Mouse (Mus musculus): ENCODE measurements around the gene Vps18. TPM values are rescaled to one million over a fixed set of nuclear protein-coding genes. Genes with fewer than 3 reads are reported as not detected.

Vps18 gene
- polyA plus RNA-seq, 1 experiment from 2014 or later = 25.5 TPM

GRCm38 (mm10) chr2:119336002-119336401 is 47.5 kb downstream of the Vps18 start:
- Histone ChIP-seq H3K9ac (no peak overlapping the region), H3K9me3 (no peaks in the 10 kb centered on the region), H3K36me3 (replicated peaks) (no peaks in the 10 kb centered on the region), H3K4me3 (replicated peaks) (no peak overlapping the region), H3K27me3 (peaks cover 53% of the 10 kb centered on the region), H3K4me2 (no peak overlapping the region), H3K4me1 (peaks cover 9% of the 10 kb centered on the region), H3K27ac (no peak overlapping the region)
- ATAC-seq (ENCODE audit: low FRiP score) = no peak
- WGBS = 74% methylated on average over 2 of the region's 2 CpGs

- peaks cover 48% of the 10 kb centered on the region for H3K27me3 ChIP-seq
- H3K4me3 ChIP-seq (replicated peaks) = no peak overlapping the region
- H3K9me3 ChIP-seq = no peaks in the 10 kb centered on the region
- H3K36me3 ChIP-seq (replicated peaks) = no peaks in the 10 kb centered on the region
- peaks cover 9% of the 10 kb centered on the region for H3K4me1 ChIP-seq
- H3K27ac ChIP-seq = no peak overlapping the region
- WGBS = 78% methylated on average over 10 of the region's 10 CpGs
- ATAC-seq (ENCODE audit: low FRiP score) = no peak
- no peak overlapping the region for H3K9ac ChIP-seq
- H3K4me2 ChIP-seq = no peak overlapping the region
These were observed 47.9 kb downstream of the Vps18 start for GRCm38 (mm10) chr2:119336470-119336869.

- no peaks in the 10 kb centered on the region for H3K9me3 ChIP-seq
- peak; percentile 87 for ATAC-seq (ENCODE audit: low FRiP score)
- peaks cover 37% of the 10 kb centered on the region for H3K27me3 ChIP-seq
- H3K4me3 ChIP-seq (replicated peaks) = peak overlapping the region; percentile 52
- H3K27ac ChIP-seq = peak overlapping the region; percentile 33
- peak overlapping the region; percentile 84 for H3K4me2 ChIP-seq
- H3K4me1 ChIP-seq = peaks cover 9% of the 10 kb centered on the region
- H3K36me3 ChIP-seq (replicated peaks) = no peaks in the 10 kb centered on the region
- WGBS = 8% methylated on average over 60 of the region's 60 CpGs
- H3K9ac ChIP-seq = peak overlapping the region; percentile 64
These were observed 49.1 kb downstream of the Vps18 start for GRCm38 (mm10) chr2:119337425-119338265.

- no peak for ATAC-seq (ENCODE audit: low FRiP score)
- 57% methylated on average over 6 of the region's 6 CpGs for WGBS
- H3K27ac ChIP-seq = no peak overlapping the region
- H3K4me3 ChIP-seq (replicated peaks) = no peak overlapping the region
- H3K4me1 ChIP-seq = no peaks in the 10 kb centered on the region
- H3K27me3 ChIP-seq = peaks cover 18% of the 10 kb centered on the region
- no peak overlapping the region for H3K9ac ChIP-seq
- no peaks in the 10 kb centered on the region for H3K36me3 ChIP-seq (replicated peaks)
- H3K4me2 ChIP-seq = no peak overlapping the region
- H3K9me3 ChIP-seq = no peaks in the 10 kb centered on the region
These were observed 56.1 kb downstream of the Vps18 start for GRCm38 (mm10) chr2:119344537-119345138.

Other genes starting within 250 kb of the Vps18 start
- 71.0 and 84.4 TPM in 2 replicates for gene Knl1, start 241.6 kb upstream of the Vps18 start, polyA plus RNA-seq (2016; fragmentation: Nextera tagmentation; extraction: Ambion mirVana)
- 66.5 and 67.6 TPM in 2 replicates for gene Rad51, start 175.9 kb upstream of the Vps18 start, polyA plus RNA-seq (2016; fragmentation: Nextera tagmentation; extraction: Ambion mirVana)
- 43.6 and 48.7 TPM in 2 replicates for gene Rmdn3, start 131.7 kb upstream of the Vps18 start, polyA plus RNA-seq (2016; fragmentation: Nextera tagmentation; extraction: Ambion mirVana)
- 2.2 and 2.3 TPM in 2 replicates for gene Gchfr, start 121.0 kb upstream of the Vps18 start, polyA plus RNA-seq (2016; fragmentation: Nextera tagmentation; extraction: Ambion mirVana)
- gene Gm14137, start 114.2 kb upstream of the Vps18 start, polyA plus RNA-seq (2016; fragmentation: Nextera tagmentation; extraction: Ambion mirVana) = 1.0 and 1.5 TPM in 2 replicates
- 45.9 and 51.1 TPM in 2 replicates for gene Zfyve19, start 80.1 kb upstream of the Vps18 start, polyA plus RNA-seq (2016; fragmentation: Nextera tagmentation; extraction: Ambion mirVana)
- gene Dnajc17, start 79.9 kb upstream of the Vps18 start, polyA plus RNA-seq (2016; fragmentation: Nextera tagmentation; extraction: Ambion mirVana) = 26.0 and 26.7 TPM in 2 replicates
- not detected in 2 replicates for gene Ppp1r14d, start 58.8 kb upstream of the Vps18 start, polyA plus RNA-seq (2016; fragmentation: Nextera tagmentation; extraction: Ambion mirVana)
- gene Spint1, start 51.4 kb upstream of the Vps18 start, polyA plus RNA-seq (2016; fragmentation: Nextera tagmentation; extraction: Ambion mirVana) = 2.0 and 2.1 TPM in 2 replicates
- gene Rhov, start 17.5 kb upstream of the Vps18 start, polyA plus RNA-seq (2016; fragmentation: Nextera tagmentation; extraction: Ambion mirVana) = 3.7 and 3.9 TPM in 2 replicates
- gene Dll4, start 37.0 kb downstream of the Vps18 start, polyA plus RNA-seq (2016; fragmentation: Nextera tagmentation; extraction: Ambion mirVana) = 3.5 and 3.8 TPM in 2 replicates
- 2.4 and 2.7 TPM in 2 replicates for gene Chac1, start 62.5 kb downstream of the Vps18 start, polyA plus RNA-seq (2016; fragmentation: Nextera tagmentation; extraction: Ambion mirVana)
- 4.5 and 5.2 TPM in 2 replicates for gene Ino80, start 188.9 kb downstream of the Vps18 start, polyA plus RNA-seq (2016; fragmentation: Nextera tagmentation; extraction: Ambion mirVana)

Data from forebrain, embryonic 12.5 days (tissue).